Mouse (Mus musculus) gastrocnemius, adult 2 months (tissue): ENCODE measurements around the gene Thbd. TPM values are rescaled to one million over a fixed set of nuclear protein-coding genes. Genes with fewer than 3 reads are reported as not detected.

Experiments
- DNase-seq: peaks from one replicate; pipeline ENCODE4 v3.0.0; 2022
- H3K27ac ChIP-seq: fragments of 200-600 bp; 2 replicates; pipeline ENCODE4 v1.8.1; 2022; ENCODE audit warnings: mild to moderate bottlenecking
- H3K4me3 ChIP-seq: fragments of 200-600 bp; 2 replicates; pipeline ENCODE4 v1.8.1; 2022; ENCODE audit warnings: mild to moderate bottlenecking, moderate library complexity
- CTCF ChIP-seq: fragments of 200-600 bp; IDR thresholded peaks from 2 replicates; pipeline ENCODE4 v1.8.1; 2022; ENCODE audit warnings: antibody characterized with exemption, mild to moderate bottlenecking, moderate library complexity
- intact Hi-C: fragments of 180-260 bp; cut with DNase I; formaldehyde crosslinking; loops from one replicate; pipeline ENCODE4 v1.15.1; 2025
- long read RNA-seq, 2 experiments: library from polyadenylated mRNA; stranded (forward); transcript quantifications; one replicate each; pipeline ENCODE4 v2.0.0; 2021
- total RNA-seq, 2 experiments: library from RNA; stranded (reverse); gene quantifications; 2 replicates each; pipeline ENCODE4 v1.2.3; 2021

The Thbd gene
- total RNA-seq = 10 to 100 TPM; 13.0 to 24.0 TPM
- long read RNA-seq, experiment 1, transcript Thbd-201 (1 exons, 3,723 nt) = major isoform, 35 of 35 reads
- long read RNA-seq, experiment 1, partial matches to known transcripts = 0 of 35 reads
- long read RNA-seq, experiment 1, other reads (novel, unspliced or antisense) = 0 of 35 reads
- long read RNA-seq, experiment 2, transcript Thbd-201 (1 exons, 3,723 nt) = major isoform, 15 of 15 reads
- long read RNA-seq, experiment 2, partial matches to known transcripts = 0 of 15 reads
- long read RNA-seq, experiment 2, other reads (novel, unspliced or antisense) = 0 of 15 reads

DNA sequence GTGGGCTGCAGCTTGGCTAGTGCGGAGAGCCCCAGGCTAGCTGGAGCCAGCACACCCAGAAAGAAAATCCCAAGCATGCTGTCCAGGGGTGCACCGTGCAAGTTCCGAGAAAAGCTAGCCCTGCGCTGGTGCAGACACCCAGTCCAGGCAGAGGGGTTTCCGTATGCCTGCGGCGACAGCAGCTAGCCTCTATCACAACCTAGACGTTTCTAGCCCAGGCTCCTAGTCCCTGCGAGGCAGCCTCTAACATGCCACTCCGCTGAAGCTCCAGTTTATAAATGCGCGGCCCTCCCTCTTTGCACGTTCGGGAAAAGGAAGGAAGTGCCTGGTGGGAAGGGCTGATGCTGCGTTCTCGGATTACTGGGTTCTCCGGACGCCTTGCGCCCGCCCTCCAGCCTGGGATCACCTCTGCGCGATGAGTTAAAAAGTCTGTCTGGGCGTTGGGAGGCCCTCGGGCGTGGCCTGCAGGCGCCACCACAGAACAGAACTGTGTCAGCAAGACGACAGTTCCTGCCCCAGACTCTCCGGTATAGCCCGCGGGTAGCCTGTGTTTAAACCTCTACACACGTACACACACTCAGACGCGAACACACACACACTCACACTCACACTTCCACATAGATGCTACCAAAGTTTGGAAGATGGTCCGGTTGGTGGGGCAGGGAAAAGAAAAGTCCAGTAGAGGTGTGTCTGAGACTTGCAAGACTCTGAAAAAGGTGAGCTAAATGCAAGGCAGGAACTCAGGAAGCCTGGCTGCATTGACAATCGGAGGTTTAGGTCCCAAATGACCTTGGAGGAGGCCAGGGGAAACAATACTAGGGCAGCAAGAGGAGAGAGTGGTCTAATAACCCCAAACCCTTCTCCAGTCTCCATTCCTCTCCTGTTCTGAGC, at the start of gene Thbd:
TSS of gene Thbd (minus strand) at position 319 of the 891 bp plus-strand sequence.
- Histone ChIP-seq H3K4me3 (peak within 1 kb of the TSS; percentile 71), H3K27ac (peak within 1 kb of the TSS; percentile 85)
- peak; percentile 89 for DNase-seq
- intact Hi-C loops = loop anchor here (5.0 to 10.0 kb wide), 5 partner anchors 61 to 286 kb away; no protein-coding TSS in a partner anchor
- peak; percentile 19; the same call in 1 of the 2 replicates for TF ChIP-seq CTCF

DNA sequence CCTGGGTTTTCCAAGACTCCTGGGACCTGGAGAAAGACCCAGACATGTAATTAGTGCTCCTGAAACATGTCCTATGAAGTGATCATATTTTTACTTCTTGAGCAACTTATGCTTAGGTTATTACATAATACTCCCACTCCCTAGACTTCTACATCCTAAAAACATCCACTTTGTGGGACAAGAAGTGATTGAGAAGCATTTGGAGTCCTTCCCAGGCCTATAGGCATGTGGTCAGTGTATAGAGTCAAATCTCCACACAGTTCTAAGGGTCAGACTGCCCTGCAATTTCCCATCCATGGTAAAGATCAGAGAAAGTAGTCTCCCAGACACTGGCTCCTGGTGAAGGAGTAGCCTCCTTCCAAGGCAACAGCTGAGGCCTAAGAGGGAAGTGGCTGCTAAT, 47.4 kb upstream of the Thbd start:
- no peak for TF ChIP-seq CTCF
- H3K27ac ChIP-seq = no peak overlapping the region
- intact Hi-C loops = no loop called here
- no peak for DNase-seq
- H3K4me3 ChIP-seq = no peak overlapping the region

DNA sequence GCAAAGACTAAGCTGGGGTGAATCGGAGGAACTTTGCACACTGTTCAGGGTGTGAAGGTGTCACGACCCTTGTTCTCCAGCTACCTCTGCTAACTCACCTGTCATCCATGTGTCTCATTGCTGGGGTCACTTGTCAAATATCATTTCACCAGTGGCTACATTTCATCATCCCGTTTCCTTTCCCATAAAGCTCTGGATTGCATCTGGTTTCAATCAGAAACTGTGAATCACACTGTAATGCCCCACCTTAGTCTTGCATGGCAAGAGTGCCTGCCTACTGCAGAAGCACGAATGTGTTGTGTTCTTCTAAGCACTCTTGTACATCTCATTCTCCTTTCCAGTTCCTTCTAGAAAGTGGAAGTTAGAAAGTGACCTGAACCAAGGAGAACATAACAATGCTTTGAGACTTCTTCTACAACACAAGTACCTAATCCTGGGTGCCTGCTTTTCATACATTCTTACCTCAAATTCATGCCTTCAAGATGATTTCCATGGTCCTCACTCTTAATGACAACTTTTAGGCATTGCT, 46.1 kb upstream of the Thbd start:
- Histone ChIP-seq H3K4me3 (no peak overlapping the region), H3K27ac (peak overlapping the region; percentile 74; the same call in 1 of the 2 replicates)
- intact Hi-C loops = loop anchor here (5.0 kb wide), 1 partner anchor 48 kb away; no protein-coding TSS in a partner anchor
- DNase-seq = no peak
- TF ChIP-seq CTCF = no peak

DNA sequence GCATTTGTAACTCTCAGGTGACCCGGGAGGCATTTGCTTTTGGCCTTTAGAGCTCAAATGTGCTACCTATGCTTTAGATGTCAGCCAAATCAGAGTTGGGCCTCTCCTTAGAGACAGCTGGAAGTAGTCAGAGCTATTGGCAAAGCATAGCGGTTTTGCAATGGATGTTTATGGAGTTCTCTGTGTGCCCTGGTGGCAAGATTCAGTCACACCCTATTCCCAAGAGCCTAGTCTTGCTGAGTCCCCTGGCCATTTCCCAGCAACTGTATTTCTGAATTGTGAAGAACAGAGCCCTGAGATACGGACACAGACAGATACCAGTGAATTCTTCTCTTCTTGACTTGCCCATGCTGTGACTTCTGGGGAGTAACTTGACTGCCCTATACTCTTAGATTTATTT, 45.1 kb upstream of the Thbd start:
- peak; percentile 68 for DNase-seq
- peak; percentile 25; the same call in 1 of the 2 replicates for TF ChIP-seq CTCF
- peak overlapping the region; percentile 74 for H3K27ac ChIP-seq
- no peak overlapping the region for H3K4me3 ChIP-seq
- intact Hi-C loops = loop anchor here (5.0 kb wide), 1 partner anchor 49 kb away; no protein-coding TSS in a partner anchor

DNA sequence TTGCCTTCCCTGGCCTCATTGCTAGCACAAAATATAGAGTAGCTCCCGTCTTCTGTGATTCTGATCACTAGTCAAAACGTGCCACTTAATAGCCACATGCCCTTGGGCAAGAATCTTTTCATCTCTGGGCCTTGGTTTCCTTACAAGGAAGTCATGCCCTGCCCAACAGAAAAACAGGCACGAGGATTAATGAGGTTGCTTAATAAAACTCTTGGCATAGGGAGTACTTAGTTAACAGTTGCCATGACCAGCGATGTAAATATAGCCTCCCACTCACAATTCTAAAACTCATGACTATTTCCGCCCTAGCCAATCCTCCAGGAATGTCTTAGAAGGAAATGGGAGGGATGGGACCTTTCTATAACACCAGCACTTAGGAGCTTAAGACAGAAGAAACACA, 43.5 kb upstream of the Thbd start:
- DNase-seq = no peak
- peak overlapping the region; percentile 74 for H3K27ac ChIP-seq
- intact Hi-C loops = loop anchor here (5.0 kb wide), 1 partner anchor 51 kb away; no protein-coding TSS in a partner anchor

GRCm38 (mm10) chr2:148450616-148451015, 42.6 kb upstream of the Thbd start:
- DNase-seq = no peak
- H3K27ac ChIP-seq = peak overlapping the region; percentile 74
- no peak overlapping the region for H3K4me3 ChIP-seq
- intact Hi-C loops = loop anchor here (5.0 kb wide), 1 partner anchor 52 kb away; no protein-coding TSS in a partner anchor
- no peak for TF ChIP-seq CTCF

More for the DNA sequence above, 43.5 kb upstream of the Thbd start:
- H3K4me3 ChIP-seq = no peak overlapping the region
- TF ChIP-seq CTCF = no peak

- no peak for DNase-seq
- intact Hi-C loops = loop anchor here (2.0 to 5.0 kb wide), 2 partner anchors 23 to 53 kb away; no protein-coding TSS in a partner anchor
- H3K4me3 ChIP-seq = no peak overlapping the region
- no peak for TF ChIP-seq CTCF
- H3K27ac ChIP-seq = peak overlapping the region; percentile 13; the same call in 1 of the 2 replicates
These were observed 41.7 kb upstream of the Thbd start for GRCm38 (mm10) chr2:148449659-148450058.

GRCm38 (mm10) chr2:148446446-148446845, 38.5 kb upstream of the Thbd start:
- no peak overlapping the region for H3K27ac ChIP-seq
- no peak overlapping the region for H3K4me3 ChIP-seq
- DNase-seq = no peak
- no peak for TF ChIP-seq CTCF
- intact Hi-C loops = no loop called here

- Histone ChIP-seq H3K27ac (no peak overlapping the region), H3K4me3 (no peak overlapping the region)
- no peak for DNase-seq
- no peak for TF ChIP-seq CTCF
- intact Hi-C loops = no loop called here
These were observed 37.6 kb upstream of the Thbd start for GRCm38 (mm10) chr2:148445616-148446015.

DNA sequence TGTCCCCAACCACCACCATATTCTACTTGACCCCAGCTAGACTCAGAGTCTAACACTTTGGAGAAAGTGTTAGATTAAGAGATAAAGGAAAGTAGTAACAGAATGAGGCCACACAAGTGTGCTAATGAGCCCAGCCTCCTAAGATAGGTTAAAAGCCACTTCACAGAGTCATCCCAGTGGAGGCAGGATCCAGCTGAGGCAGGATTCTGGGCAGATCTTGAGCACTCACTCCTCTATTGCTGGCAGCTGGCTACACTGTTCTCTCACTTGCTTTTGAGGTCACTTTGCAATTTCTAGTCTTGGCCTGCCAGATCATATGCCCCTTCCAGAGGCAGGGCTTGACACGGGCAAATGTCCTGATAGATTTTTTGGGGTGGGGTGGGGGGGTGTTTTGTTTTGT, 36.5 kb upstream of the Thbd start:
- Histone ChIP-seq H3K27ac (peak overlapping the region; percentile 92), H3K4me3 (no peak overlapping the region)
- DNase-seq = no peak
- TF ChIP-seq CTCF = no peak
- intact Hi-C loops = no loop called here

DNA sequence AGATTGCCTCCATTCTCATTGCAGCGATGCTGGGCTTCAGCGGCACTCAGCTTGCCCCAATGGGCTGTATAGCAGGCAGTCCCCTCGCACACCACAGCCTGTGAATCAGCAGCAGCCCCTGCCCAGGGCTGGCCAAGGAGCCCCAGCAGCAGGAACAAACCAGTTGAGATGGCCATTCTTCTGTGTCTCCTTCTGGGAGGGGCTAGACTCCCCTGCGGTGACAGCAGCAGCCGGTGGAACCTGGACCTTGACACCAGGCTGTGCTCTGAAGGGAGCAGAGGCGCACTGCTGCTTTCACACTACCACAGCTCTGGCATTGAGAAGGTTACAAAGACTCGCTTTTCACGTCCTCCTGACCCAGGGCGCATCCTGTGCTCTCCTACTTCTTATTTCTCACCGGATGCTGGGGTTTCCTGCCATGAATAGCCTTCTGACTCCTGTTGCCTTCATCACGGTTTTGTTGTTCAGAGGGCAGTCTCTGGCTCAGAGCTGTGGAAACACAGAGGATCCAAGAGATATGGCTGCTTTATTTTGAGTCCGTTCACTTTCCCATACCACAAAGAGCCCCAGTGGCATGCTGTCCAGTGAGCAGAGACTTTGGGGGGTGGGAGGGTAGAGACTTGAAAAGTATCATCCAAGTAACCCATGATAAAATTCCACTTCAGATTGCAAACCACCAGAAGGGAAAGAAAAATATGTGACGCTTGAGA, 35.4 kb upstream of the Thbd start, which contains the start of gene Cd93:
TSS of gene Cd93 (minus strand) at position 315 of the 710 bp plus-strand sequence.
- Histone ChIP-seq H3K27ac (peak within 1 kb of the TSS; percentile 92), H3K4me3 (peak within 1 kb of the TSS; percentile 70)
- no peak for TF ChIP-seq CTCF
- DNase-seq = peak; percentile 44
- intact Hi-C loops = no loop called here

DNA sequence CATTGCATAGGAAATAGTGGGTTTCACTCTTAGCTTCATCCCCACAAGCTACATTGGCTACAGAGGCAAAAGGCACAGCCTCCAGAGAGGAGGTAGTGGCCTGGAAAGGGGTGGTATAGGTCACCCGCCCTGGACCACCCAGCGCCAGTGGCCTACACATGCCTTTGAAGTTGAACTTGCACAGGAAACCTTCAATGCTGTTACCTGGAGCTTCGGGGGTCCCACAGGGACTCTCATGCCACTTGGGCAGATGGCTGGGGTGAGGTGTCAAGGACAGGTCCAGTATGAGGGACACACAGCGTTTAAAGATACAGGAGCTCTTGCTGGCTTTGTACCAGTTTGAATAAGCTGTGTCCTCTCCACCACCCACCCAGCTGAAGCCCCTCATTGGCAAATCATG, 34.7 kb upstream of the Thbd start:
- DNase-seq = no peak
- intact Hi-C loops = no loop called here
- Histone ChIP-seq H3K27ac (peak overlapping the region; percentile 92), H3K4me3 (peak overlapping the region; percentile 70)
- TF ChIP-seq CTCF = no peak
